Mouse (Mus musculus) embryo, embryonic 11.5 days (tissue): ENCODE results near the gene Snai1.

ENCODE experiments used
- DNase-seq: peaks from one replicate; pipeline ENCODE4 v3.0.0-alpha.2; 2012; ENCODE audit warnings: low read depth, low spot score

The Snai1 gene

GRCm38 (mm10) chr2:167519606-167520252 is 18.3 kb upstream of the Snai1 start:
- DNase-seq: no peak

GRCm38 (mm10) chr2:167528278-167528677 is 9.7 kb upstream of the Snai1 start:
- DNase-seq: no peak

GRCm38 (mm10) chr2:167529935-167530513 is 8.0 kb upstream of the Snai1 start:
- DNase-seq: no peak

- DNase-seq: no peak
Observed at GRCm38 (mm10) chr2:167530536-167530935, 7.5 kb upstream of the Snai1 start.

GRCm38 (mm10) chr2:167532131-167532530 is 5.9 kb upstream of the Snai1 start:
- DNase-seq: no peak

GRCm38 (mm10) chr2:167533880-167534279 is 4.1 kb upstream of the Snai1 start:
- no peak for DNase-seq

- DNase-seq: no peak
Observed at GRCm38 (mm10) chr2:167536320-167536945, 1.6 kb upstream of the Snai1 start.

- DNase-seq: no peak
Observed at GRCm38 (mm10) chr2:167538671-167539306, 794 bp downstream of the Snai1 start.

- no peak for DNase-seq
Observed at GRCm38 (mm10) chr2:167539536-167540476, 1.8 kb downstream of the Snai1 start.

- DNase-seq: no peak
Observed at GRCm38 (mm10) chr2:167540477-167541110, 2.6 kb downstream of the Snai1 start.

- DNase-seq: no peak
Observed at GRCm38 (mm10) chr2:167541324-167541723, 3.3 kb downstream of the Snai1 start.

- no peak for DNase-seq
Observed at GRCm38 (mm10) chr2:167541761-167542160, 3.8 kb downstream of the Snai1 start.

- no peak for DNase-seq
Observed at GRCm38 (mm10) chr2:167542361-167542760, 4.4 kb downstream of the Snai1 start.

- DNase-seq: no peak
Observed at GRCm38 (mm10) chr2:167543121-167544003, 5.4 kb downstream of the Snai1 start.

GRCm38 (mm10) chr2:167544004-167544356 is 6.0 kb downstream of the Snai1 start:
- DNase-seq: no peak

GRCm38 (mm10) chr2:167544456-167544855 is 6.5 kb downstream of the Snai1 start:
- DNase-seq: no peak

- DNase-seq: no peak
Observed at GRCm38 (mm10) chr2:167546447-167547195, 8.6 kb downstream of the Snai1 start.

GRCm38 (mm10) chr2:167547444-167547843 is 9.4 kb downstream of the Snai1 start:
- DNase-seq: no peak

GRCm38 (mm10) chr2:167548961-167549360 is 11.0 kb downstream of the Snai1 start:
- no peak for DNase-seq
